Mouse (Mus musculus) liver, adult 2 months (tissue): ENCODE measurements at regions not wholly inside any gene's neighbourhood (a gene's known extent, or its start where the extent isn't known, plus 50 kb on each side); places are given as distances from the start of the nearest gene placed in this dataset.

Experiments used
- DNase-seq: peaks from one replicate; pipeline ENCODE4 v3.0.0-alpha.2; 2011; ENCODE audit warnings: low read depth, low spot score; ENCODE audit errors: extremely low read depth
- H3K27ac ChIP-seq: fragments of 200-500 bp; replicated peaks from 2 replicates; pipeline ENCODE4 v1.5.1; 2012; ENCODE audit warnings: low read depth, mild to moderate bottlenecking, control low read depth, inconsistent platforms, low read length; ENCODE audit not compliant: insufficient read depth
- H3K27me3 ChIP-seq: fragments of 200-500 bp; 2 replicates; pipeline ENCODE4 v1.6.1; 2012; ENCODE audit warnings: mild to moderate bottlenecking, moderate library complexity, low read length, inconsistent platforms; ENCODE audit not compliant: control insufficient read depth, insufficient read depth
- H3K36me3 ChIP-seq: fragments of 200-500 bp; 2 replicates; pipeline ENCODE4 v1.6.1; 2012; ENCODE audit warnings: low read length, inconsistent platforms; ENCODE audit not compliant: control insufficient read depth, insufficient read depth
- H3K4me1 ChIP-seq: fragments of 200-500 bp; 2 replicates; pipeline ENCODE4 v1.6.1; 2011; ENCODE audit warnings: low read length; ENCODE audit not compliant: control insufficient read depth, insufficient read depth
- H3K4me3 ChIP-seq: fragments of 200-500 bp; 2 replicates; pipeline ENCODE4 v1.5.1; 2011; ENCODE audit warnings: low read depth, mild to moderate bottlenecking, control low read depth, low read length, moderate library complexity; ENCODE audit not compliant: insufficient read depth
- H3K79me2 ChIP-seq: fragments of 200-500 bp; 2 replicates; pipeline ENCODE4 v1.6.1; 2012; ENCODE audit warnings: inconsistent platforms, mild to moderate bottlenecking, low read length, moderate library complexity; ENCODE audit not compliant: control insufficient read depth, insufficient read depth
- H3K9ac ChIP-seq: fragments of 200-500 bp; 2 replicates; pipeline ENCODE4 v1.6.1; 2012; ENCODE audit warnings: low read depth, mild to moderate bottlenecking, control low read depth, inconsistent platforms, low read length
- CTCF ChIP-seq: fragments of 200-500 bp; IDR thresholded peaks from 2 replicates; pipeline ENCODE4 v1.5.1; 2011; ENCODE audit warnings: low read depth, low read length, control low read depth
- POLR2A ChIP-seq: fragments of 200-500 bp; IDR thresholded peaks from 2 replicates; pipeline ENCODE4 v1.6.1; 2011; ENCODE audit warnings: low read length, control low read depth; ENCODE audit not compliant: insufficient read depth; ENCODE audit errors: extremely low read depth
- WGBS: fragments of 180-500 bp; shearing (Covaris S2); methylation state at CpG from one replicate; pipeline ENCODE4 v1.1.7; 2018; 5-methylcytosine and 5-hydroxymethylcytosine counted together

DNA sequence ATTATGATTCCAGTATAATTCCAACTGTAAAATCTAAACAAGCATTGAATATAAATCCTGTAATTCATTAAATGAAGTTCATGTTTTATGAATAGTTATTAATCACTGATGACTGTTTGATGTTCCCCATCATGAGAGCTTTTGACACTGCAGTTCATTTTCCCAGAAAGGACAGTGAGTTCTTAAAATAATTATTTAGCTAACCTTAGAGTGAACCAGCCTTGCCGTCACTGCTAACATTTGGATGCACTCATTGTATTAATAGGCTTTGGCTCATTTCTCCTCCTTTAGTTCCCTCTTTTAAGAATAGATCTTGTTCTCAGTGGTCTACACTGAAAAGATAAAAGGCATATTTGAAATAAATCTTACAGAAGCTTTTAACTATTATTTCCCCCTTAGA lies 64.8 kb upstream of the Tmx4 start:
- no peak for DNase-seq
- no peaks in the 10 kb centered on the region for H3K36me3 ChIP-seq
- no peaks in the 10 kb centered on the region for H3K79me2 ChIP-seq
- no peak overlapping the region for H3K27ac ChIP-seq
- no peaks in the 10 kb centered on the region for H3K27me3 ChIP-seq
- H3K9ac ChIP-seq: no peak overlapping the region
- TF ChIP-seq CTCF: no peak
- no peak for TF ChIP-seq POLR2A
- no peaks in the 10 kb centered on the region; the same call in 1 of the 2 replicates for H3K4me1 ChIP-seq
- 32% methylated on average over 1 of the region's 1 CpGs for WGBS
- H3K4me3 ChIP-seq: no peak overlapping the region

DNA sequence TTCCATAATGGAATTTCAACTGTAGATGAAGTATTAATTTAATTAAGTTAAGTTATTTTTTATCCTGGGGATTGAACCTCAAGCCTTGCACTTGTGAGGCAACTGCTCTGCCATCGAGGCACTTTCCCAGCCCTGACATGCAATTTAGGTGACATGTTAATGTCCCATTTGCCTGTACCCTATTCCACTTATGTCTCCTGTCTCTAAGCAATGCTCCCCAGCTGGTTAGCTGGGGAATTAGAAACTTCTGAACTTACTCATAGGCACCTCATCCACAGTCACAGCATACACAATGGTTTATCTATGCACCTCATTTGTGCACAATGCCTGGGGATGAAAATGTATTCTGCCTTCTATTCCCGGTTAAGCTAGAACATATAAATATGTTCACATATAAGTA lies 59.1 kb upstream of the Tmx4 start:
- Histone ChIP-seq H3K4me1 (no peaks in the 10 kb centered on the region), H3K4me3 (no peak overlapping the region), H3K9ac (no peak overlapping the region), H3K27ac (no peak overlapping the region), H3K27me3 (no peaks in the 10 kb centered on the region), H3K79me2 (no peaks in the 10 kb centered on the region), H3K36me3 (no peaks in the 10 kb centered on the region)
- DNase-seq: no peak
- no peak for TF ChIP-seq CTCF
- TF ChIP-seq POLR2A: no peak
- whole genome bisulfite sequencing: 85% methylated on average over 2 of the region's 2 CpGs

DNA sequence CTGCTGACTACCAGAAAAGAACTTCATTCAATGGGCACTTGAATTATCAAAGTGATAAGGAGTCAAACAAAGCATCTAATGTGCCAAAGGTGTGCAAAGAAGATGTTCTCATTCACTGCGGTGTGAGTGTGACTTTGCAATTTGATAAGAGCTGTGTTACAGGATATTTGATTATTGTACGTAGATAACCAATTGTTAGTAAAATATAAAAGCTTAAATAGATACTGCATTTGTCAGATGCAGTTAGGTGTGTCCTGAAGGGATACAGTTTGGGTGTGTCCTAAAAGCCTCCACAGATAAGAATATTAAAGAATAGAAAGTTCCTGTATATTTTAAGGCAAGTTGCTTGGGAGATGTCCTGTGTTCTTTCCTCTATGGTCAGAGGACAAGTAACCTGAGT lies 53.5 kb upstream of the Tmx4 start:
- Histone ChIP-seq H3K27me3 (no peaks in the 10 kb centered on the region), H3K9ac (no peak overlapping the region), H3K79me2 (no peaks in the 10 kb centered on the region), H3K27ac (no peak overlapping the region), H3K4me3 (no peak overlapping the region), H3K36me3 (no peaks in the 10 kb centered on the region), H3K4me1 (no peaks in the 10 kb centered on the region)
- 85% methylated on average over 2 of the region's 2 CpGs for WGBS
- no peak for DNase-seq
- no peak for TF ChIP-seq POLR2A
- no peak for TF ChIP-seq CTCF

DNA sequence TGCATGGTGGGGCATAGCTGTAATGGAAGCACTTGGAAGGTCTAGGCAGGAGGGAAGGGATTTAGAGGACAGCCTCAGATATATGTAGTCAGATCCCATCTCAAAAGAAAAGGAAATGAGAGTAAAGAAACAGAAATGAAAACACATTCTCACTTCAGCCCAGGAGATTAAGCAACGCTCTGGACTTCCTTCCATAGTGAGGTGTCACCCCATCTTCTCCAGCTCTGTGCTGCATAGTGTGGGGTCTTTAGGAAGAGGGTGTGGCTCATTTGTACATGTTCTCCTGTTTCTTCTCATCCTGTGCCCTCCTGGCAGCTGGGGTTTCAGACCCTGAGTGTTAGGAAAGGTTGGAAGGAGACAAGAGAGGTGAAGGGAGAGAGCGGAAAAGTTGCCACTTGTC lies 52.4 kb upstream of the Tmx4 start:
- Histone ChIP-seq H3K27me3 (no peaks in the 10 kb centered on the region), H3K4me1 (no peaks in the 10 kb centered on the region), H3K36me3 (no peaks in the 10 kb centered on the region), H3K79me2 (no peaks in the 10 kb centered on the region), H3K9ac (no peak overlapping the region), H3K27ac (no peak overlapping the region), H3K4me3 (no peak overlapping the region)
- WGBS: 90% methylated on average over 2 of the region's 2 CpGs
- no peak for TF ChIP-seq POLR2A
- no peak for TF ChIP-seq CTCF
- no peak for DNase-seq
